Mouse (Mus musculus) limb, embryonic 11.5 days (tissue): ENCODE measurements at regions not wholly inside any gene's neighbourhood (a gene's known extent, or its start where the extent isn't known, plus 50 kb on each side); places are given as distances from the start of the nearest gene placed in this dataset.

Experiments used
- ATAC-seq: fragments of 200-750 bp; cut with Nextera tagmentation; 2 replicates; pipeline ENCODE4 v1.8.0; 2017; ENCODE audit warnings: low read depth; ENCODE audit not compliant: insufficient number of reproducible peaks, low FRiP score, low TSS enrichment
- DNase-seq: peaks from one replicate; pipeline ENCODE4 v3.0.0-alpha.2; 2015; ENCODE audit warnings: low spot score
- H3K27ac ChIP-seq: fragments of 300-500 bp; sonication (generic); replicated peaks from 2 replicates; pipeline ENCODE4 v1.5.1; 2014; ENCODE audit warnings: low read depth, mild to moderate bottlenecking, low read length
- H3K27me3 ChIP-seq: fragments of 300-500 bp; sonication (generic); 2 replicates; pipeline ENCODE4 v1.6.1; 2014; ENCODE audit warnings: mild to moderate bottlenecking, low read length, mixed read lengths; ENCODE audit not compliant: control insufficient read depth, insufficient read depth
- H3K36me3 ChIP-seq: fragments of 300-500 bp; sonication (generic); 2 replicates; pipeline ENCODE4 v1.6.1; 2014; ENCODE audit warnings: mild to moderate bottlenecking, low read length, moderate library complexity, mixed read lengths; ENCODE audit not compliant: control insufficient read depth, insufficient read depth
- H3K4me1 ChIP-seq: fragments of 300-500 bp; sonication (generic); 2 replicates; pipeline ENCODE4 v1.6.1; 2014; ENCODE audit warnings: low read length, mixed read lengths; ENCODE audit not compliant: control insufficient read depth, insufficient read depth
- H3K4me2 ChIP-seq: fragments of 300-500 bp; sonication (generic); 2 replicates; pipeline ENCODE4 v1.6.1; 2014; ENCODE audit warnings: low read depth, mild to moderate bottlenecking, moderate library complexity; ENCODE audit not compliant: severe bottlenecking
- H3K4me3 ChIP-seq: fragments of 300-500 bp; sonication (generic); 2 replicates; pipeline ENCODE4 v1.5.1; 2014; ENCODE audit warnings: low read depth, low read length
- H3K9ac ChIP-seq: fragments of 300-500 bp; sonication (generic); 2 replicates; pipeline ENCODE4 v1.6.1; 2014; ENCODE audit warnings: mild to moderate bottlenecking, low read length
- H3K9me3 ChIP-seq: fragments of 300-500 bp; sonication (generic); 2 replicates; pipeline ENCODE4 v1.6.1; 2016; ENCODE audit warnings: low read length; ENCODE audit not compliant: control insufficient read depth
- WGBS: fragments of 180-500 bp; shearing (Covaris S2); extraction: QIAGEN DNeasy Blood & Tissue Kit; methylation state at CpG from one replicate; pipeline ENCODE4 v1.1.7; 2014; 5-methylcytosine and 5-hydroxymethylcytosine counted together

DNA sequence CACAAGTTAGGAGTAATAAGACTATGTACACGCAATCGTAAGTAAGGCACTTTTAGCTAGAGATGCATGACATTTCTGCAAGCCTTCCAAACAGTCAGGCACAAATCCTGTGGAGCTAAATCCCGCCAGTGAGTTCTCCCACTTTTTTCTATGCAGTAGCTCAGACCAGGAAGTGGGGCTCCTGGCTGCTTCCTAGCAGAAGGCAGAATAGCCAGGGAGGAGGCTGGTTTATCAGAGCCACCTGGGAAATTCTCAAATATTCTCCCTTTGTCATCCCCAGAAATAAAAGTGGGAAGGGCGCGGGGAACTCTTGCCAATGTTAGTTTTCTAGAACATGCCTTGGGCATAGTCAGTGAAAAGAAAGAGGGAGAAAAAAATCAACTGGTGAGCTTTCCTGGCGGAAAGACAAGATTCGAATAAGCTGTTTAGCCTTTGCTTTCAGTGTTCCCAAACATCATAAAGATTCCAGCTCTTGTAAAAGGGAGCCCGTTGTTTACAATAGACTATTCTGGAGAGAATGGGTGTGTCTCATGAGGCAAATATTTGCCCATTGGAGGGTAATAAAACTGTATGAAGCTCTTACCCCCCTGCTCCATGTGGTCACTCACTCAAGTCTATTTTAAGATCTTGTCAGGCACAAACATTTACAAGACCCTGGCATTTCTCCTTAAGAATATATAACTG is 167.2 kb upstream of the Lef1 start:
- WGBS = 69% methylated on average over 8 of the region's 8 CpGs
- no peaks in the 10 kb centered on the region for H3K9me3 ChIP-seq
- DNase-seq = no peak

DNA sequence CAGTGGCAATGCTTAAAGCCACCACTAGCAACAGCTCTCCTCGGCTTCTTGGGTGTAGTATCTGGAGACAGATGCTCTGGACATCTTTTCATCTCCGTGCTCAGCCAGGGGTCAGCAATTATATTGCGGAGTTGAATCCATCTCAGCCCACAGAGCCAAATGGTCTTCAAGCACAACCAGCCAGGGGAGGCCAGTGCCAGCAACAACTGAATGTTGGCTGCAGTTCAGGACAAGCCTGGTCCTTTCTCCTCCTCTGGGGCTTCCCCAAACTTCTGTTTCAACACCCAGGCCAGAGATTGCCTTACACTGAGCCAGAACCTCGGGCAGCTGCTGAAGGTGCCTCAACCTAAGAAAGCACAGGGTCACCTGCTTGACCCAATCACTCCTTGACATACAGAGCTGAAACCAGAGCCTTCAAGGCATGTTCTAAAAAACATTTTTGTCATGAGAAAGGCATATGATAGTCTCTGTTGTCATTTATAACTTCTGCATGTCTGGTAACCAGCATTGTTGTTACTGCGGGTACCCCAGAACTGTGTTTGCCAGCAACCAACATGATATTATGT is 169.9 kb upstream of the Lef1 start:
- H3K27me3 ChIP-seq = no peaks in the 10 kb centered on the region
- H3K4me1 ChIP-seq = peaks cover 6% of the 10 kb centered on the region; the same call in 1 of the 2 replicates
- WGBS = 87% methylated on average over 5 of the region's 5 CpGs
- no peak for ATAC-seq
- H3K4me3 ChIP-seq = no peak overlapping the region
- H3K4me2 ChIP-seq = no peak overlapping the region
- H3K27ac ChIP-seq = no peak overlapping the region
- DNase-seq = no peak
- no peaks in the 10 kb centered on the region for H3K9me3 ChIP-seq
- H3K9ac ChIP-seq = no peak overlapping the region
- H3K36me3 ChIP-seq = no peaks in the 10 kb centered on the region

More for the DNA sequence above, 167.2 kb upstream of the Lef1 start:
- no peak overlapping the region for H3K27ac ChIP-seq
- no peaks in the 10 kb centered on the region for H3K27me3 ChIP-seq
- H3K36me3 ChIP-seq = no peaks in the 10 kb centered on the region
- no peak overlapping the region for H3K9ac ChIP-seq
- no peak overlapping the region for H3K4me2 ChIP-seq
- ATAC-seq = no peak
- H3K4me1 ChIP-seq = no peaks in the 10 kb centered on the region
- no peak overlapping the region for H3K4me3 ChIP-seq

DNA sequence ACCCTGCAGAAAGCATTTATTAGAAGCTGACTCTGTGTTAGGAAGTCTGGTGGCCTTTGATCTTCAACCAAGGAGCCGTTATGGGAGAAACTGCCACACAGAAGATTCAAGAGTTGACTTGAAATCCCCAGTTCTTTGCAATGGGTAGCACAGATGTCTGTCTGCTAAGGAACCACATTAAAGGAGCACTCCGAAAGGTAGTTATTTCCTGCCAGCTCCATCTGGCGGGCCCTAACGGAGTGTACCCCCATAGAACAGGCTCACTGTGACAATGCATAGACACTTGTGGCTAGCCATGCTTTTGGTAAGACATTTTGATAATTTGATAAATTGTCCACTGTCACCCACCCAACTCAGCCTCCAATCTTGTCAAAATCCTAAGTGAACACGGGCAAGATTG is 173.3 kb upstream of the Lef1 start:
- 38% methylated on average over 5 of the region's 5 CpGs for WGBS
- Histone ChIP-seq H3K36me3 (no peaks in the 10 kb centered on the region), H3K4me2 (no peak overlapping the region), H3K4me1 (peaks cover 6% of the 10 kb centered on the region; the same call in 1 of the 2 replicates), H3K27ac (no peak overlapping the region), H3K9ac (no peak overlapping the region), H3K4me3 (no peak overlapping the region), H3K27me3 (no peaks in the 10 kb centered on the region), H3K9me3 (no peaks in the 10 kb centered on the region)
- DNase-seq = no peak
- no peak for ATAC-seq

DNA sequence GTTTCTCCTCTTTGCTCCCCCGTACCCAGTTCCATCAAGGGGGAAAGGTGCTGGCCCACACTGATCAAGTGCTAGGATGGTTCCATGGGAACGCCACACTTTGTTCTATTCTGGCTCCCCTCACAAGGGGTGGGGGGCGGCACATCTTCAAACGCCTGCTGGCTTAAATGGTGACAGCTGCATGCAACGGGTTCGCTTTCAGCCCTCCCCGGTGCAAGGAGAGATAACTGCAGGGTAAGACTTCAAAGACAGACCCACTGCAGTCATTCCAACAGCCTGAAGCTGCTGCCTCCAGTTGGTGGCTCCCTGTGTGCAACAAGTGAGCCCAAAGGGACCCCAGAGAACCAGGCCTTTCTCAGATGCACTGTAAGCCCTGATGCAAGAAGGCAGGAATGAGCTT is 173.9 kb upstream of the Lef1 start:
- no peaks in the 10 kb centered on the region for H3K27me3 ChIP-seq
- no peaks in the 10 kb centered on the region for H3K36me3 ChIP-seq
- DNase-seq (peak; percentile 31), ATAC-seq (no peak)
- H3K4me3 ChIP-seq = no peak overlapping the region
- no peak overlapping the region for H3K4me2 ChIP-seq
- 12% methylated on average over 7 of the region's 7 CpGs for WGBS
- H3K4me1 ChIP-seq = peaks cover 6% of the 10 kb centered on the region; the same call in 1 of the 2 replicates
- no peak overlapping the region for H3K9ac ChIP-seq
- H3K9me3 ChIP-seq = no peaks in the 10 kb centered on the region
- no peak overlapping the region for H3K27ac ChIP-seq

DNA sequence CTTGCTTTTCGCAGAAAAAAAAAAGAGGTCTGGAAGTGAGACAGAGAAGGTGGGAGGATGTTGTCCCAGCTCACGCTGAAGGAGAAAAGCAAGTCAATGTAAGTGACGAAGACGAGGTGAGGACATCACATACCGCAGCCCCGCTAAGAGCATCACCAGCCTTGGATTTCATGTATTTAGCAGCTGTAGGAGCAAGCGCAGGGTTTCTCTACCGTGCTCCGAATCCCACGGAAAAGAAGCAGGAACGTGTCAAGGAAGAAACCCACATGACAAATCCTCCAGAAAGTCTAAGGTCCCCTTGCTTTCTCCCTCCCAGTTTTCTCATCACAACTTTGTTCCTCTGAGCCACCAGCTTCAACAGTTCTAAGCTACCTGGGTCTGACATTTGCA is 174.3 kb upstream of the Lef1 start:
- no peak overlapping the region for H3K4me3 ChIP-seq
- H3K9me3 ChIP-seq = no peaks in the 10 kb centered on the region
- peaks cover 6% of the 10 kb centered on the region; the same call in 1 of the 2 replicates for H3K4me1 ChIP-seq
- 56% methylated on average over 11 of the region's 11 CpGs for WGBS
- 0 out of 2 replicates have a peak overlapping the region, but pooled peaks have one; percentile 8 for H3K9ac ChIP-seq
- DNase-seq = no peak
- no peak overlapping the region for H3K4me2 ChIP-seq
- no peaks in the 10 kb centered on the region for H3K27me3 ChIP-seq
- H3K27ac ChIP-seq = no peak overlapping the region
- no peak for ATAC-seq
- H3K36me3 ChIP-seq = no peaks in the 10 kb centered on the region

DNA sequence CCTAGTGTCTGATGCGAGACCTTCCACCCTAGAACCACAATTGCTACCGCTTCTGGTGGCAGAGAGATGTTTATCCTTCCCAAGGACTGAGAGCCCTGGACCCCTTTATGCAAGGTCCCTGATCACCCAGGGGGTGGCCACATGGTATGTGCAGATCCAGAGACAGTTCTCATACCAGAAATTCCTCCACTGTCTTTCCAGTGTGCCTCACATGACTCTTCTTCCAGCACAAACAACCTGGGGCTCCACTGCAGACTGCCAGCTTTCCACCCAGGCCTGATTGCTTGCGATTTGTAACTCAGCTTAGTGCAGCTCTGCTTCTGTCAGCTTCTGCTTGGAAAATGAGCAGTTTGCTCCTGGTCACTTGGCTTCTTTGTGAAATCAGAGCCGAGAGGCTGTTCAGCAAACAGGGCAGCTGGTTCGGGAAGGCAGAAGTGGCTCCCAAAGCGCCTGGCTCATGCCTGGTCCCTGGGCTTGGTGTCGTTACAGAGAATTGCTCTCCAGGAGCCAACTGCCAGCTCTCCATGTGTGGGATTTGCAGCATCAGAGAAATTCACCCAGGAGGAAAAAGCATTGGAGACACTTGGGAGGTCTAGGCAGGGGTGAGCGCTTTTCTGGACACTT is 174.9 kb upstream of the Lef1 start:
- ATAC-seq = no peak
- Histone ChIP-seq H3K27ac (no peak overlapping the region), H3K9me3 (no peaks in the 10 kb centered on the region), H3K9ac (0 out of 2 replicates have a peak overlapping the region, but pooled peaks have one; percentile 8), H3K4me2 (no peak overlapping the region), H3K36me3 (no peaks in the 10 kb centered on the region), H3K4me3 (no peak overlapping the region), H3K4me1 (peaks cover 6% of the 10 kb centered on the region; the same call in 1 of the 2 replicates), H3K27me3 (no peaks in the 10 kb centered on the region)
- 42% methylated on average over 8 of the region's 8 CpGs for WGBS
- peak; percentile 49 for DNase-seq

DNA sequence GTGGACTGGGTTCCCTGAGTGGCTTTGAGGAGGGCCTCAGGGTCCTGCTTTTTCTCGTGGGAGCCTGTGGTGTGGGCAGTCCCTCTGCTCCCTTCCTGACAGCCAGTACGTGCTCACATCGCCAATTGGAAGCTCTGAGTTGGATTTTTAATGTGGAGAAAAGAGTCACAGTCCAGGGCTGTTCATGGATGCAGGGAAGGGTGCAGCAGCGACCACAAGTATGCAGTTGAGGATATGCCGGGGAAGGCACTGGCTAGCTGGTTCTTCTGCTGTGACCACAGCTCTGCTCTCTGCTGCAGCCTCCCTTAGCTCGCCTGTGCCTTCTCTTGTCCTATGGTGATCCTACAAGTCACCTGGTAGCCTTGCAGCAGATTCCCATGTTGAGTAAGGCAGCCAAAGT is 177.5 kb upstream of the Lef1 start:
- no peaks in the 10 kb centered on the region for H3K27me3 ChIP-seq
- H3K4me3 ChIP-seq = no peak overlapping the region
- peaks cover 6% of the 10 kb centered on the region; the same call in 1 of the 2 replicates for H3K4me1 ChIP-seq
- H3K4me2 ChIP-seq = no peak overlapping the region
- no peaks in the 10 kb centered on the region for H3K36me3 ChIP-seq
- WGBS = 77% methylated on average over 6 of the region's 6 CpGs
- ATAC-seq = no peak
- H3K9ac ChIP-seq = no peak overlapping the region
- DNase-seq = no peak
- H3K9me3 ChIP-seq = no peaks in the 10 kb centered on the region
- H3K27ac ChIP-seq = no peak overlapping the region

DNA sequence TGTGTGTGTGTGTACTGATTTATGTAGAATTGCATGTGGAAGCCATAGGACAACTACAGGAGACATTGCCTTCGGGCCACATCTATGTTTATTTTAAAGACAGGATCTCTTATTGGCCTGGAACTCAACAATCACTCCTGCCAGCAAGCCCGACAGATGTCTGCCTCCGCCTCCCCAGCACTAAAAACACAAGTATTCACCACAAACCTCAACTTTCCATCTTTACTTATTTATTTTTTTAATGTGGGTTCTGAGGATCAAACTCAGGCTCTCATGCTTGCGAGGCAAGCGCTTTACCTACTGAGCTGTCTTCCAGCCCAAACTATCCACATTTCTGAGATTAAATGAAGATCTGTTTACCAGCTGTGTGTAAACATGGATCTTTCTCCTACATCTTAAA is 178.0 kb upstream of the Lef1 start:
- Histone ChIP-seq H3K27me3 (no peaks in the 10 kb centered on the region), H3K4me2 (no peak overlapping the region), H3K9ac (no peak overlapping the region), H3K4me1 (peaks cover 6% of the 10 kb centered on the region; the same call in 1 of the 2 replicates), H3K9me3 (no peaks in the 10 kb centered on the region), H3K27ac (no peak overlapping the region), H3K36me3 (no peaks in the 10 kb centered on the region), H3K4me3 (no peak overlapping the region)
- DNase-seq (no peak), ATAC-seq (no peak)
- 87% methylated on average over 5 of the region's 5 CpGs for WGBS
